Mouse (Mus musculus): Measurements from ENCODE around the gene Jpt1. TPM values are rescaled to one million over a fixed set of nuclear protein-coding genes. Genes with fewer than 3 reads are reported as not detected.
A peak's percentile ranks its signal among the peaks of the same experiment; 100 is the strongest.
"Not testable (repeated sequence)": the region's sequence is repeated elsewhere in the genome, so short reads cannot be mapped to it uniquely, and the experiment has no call there.

Jpt1 gene
- polyA plus RNA-seq, 1 experiment from 2014 or later: 954 TPM

DNA sequence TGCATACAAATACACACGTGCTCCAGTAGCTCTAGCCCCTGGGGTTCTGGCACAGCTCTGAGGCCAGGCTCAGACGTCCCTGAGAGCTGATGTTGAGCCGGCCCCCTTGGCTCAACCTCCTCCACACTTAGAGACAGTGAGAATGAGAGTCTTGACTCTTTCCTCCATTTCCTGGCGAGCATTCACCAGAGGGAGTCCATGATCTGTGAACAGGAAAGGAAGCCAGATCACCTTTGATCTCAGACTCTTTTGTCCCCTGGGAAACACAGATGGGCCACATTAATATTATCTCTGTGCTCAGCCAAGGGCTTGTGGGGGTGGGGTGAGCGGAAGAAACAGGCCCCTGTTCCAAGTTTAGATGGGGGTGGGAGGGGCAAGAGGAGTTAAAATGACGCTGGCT is 56.8 kb downstream of the Jpt1 start:
- no peak for ATAC-seq (ENCODE audit: low FRiP score)
- DNase-seq (ENCODE audit: low spot score, missing footprints): no peak
- Histone ChIP-seq H3K9ac (ENCODE audit: low read length) (no peak overlapping the region), H3K9me3 (ENCODE audit: control insufficient read depth, low read length) (no peaks in the 10 kb centered on the region), H3K27me3 (ENCODE audit: control insufficient read depth, insufficient read depth, low read length) (no peaks in the 10 kb centered on the region), H3K4me1 (ENCODE audit: control insufficient read depth, insufficient read depth, low read length) (no peaks in the 10 kb centered on the region), H3K36me3 (ENCODE audit: control insufficient read depth, insufficient read depth, low read length) (no peaks in the 10 kb centered on the region), H3K4me3 (ENCODE audit: low read depth, low read length) (no peak overlapping the region), H3K4me2 (no peak overlapping the region), H3K27ac (ENCODE audit: low read depth, low read length) (no peak overlapping the region)
- 38% methylated on average over 6 of the region's 6 CpGs for WGBS

DNA sequence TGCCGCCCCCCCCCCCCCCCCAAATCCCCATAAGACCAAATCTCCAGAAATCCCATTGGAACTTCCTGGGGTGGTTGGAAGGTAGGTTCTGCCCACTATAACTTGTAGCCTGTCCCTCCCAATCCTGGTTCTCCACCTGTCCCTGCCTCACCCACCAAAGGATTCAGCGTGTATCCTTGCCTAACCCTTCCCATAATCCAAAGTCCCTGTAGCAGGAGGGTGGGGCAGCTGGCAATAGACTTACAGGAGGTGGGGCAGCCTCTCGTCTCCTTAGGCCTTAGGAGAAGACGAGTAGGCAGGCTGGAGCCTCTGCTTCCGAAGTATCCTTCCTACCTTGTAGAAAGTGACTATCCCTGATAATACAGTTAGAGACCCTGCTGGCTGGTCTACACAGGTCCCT is 58.0 kb downstream of the Jpt1 start:
- H3K27ac ChIP-seq (ENCODE audit: low read depth, low read length): no peak overlapping the region
- H3K4me1 ChIP-seq (ENCODE audit: control insufficient read depth, insufficient read depth, low read length): no peaks in the 10 kb centered on the region
- no peak overlapping the region for H3K4me2 ChIP-seq
- 80% methylated on average over 5 of the region's 5 CpGs for WGBS
- H3K9me3 ChIP-seq (ENCODE audit: control insufficient read depth, low read length): no peaks in the 10 kb centered on the region
- ATAC-seq (ENCODE audit: low FRiP score) (no peak), DNase-seq (ENCODE audit: low spot score, missing footprints) (no peak)
- H3K27me3 ChIP-seq (ENCODE audit: control insufficient read depth, insufficient read depth, low read length): no peaks in the 10 kb centered on the region
- no peak overlapping the region for H3K4me3 ChIP-seq (ENCODE audit: low read depth, low read length)
- H3K36me3 ChIP-seq (ENCODE audit: control insufficient read depth, insufficient read depth, low read length): no peaks in the 10 kb centered on the region
- no peak overlapping the region for H3K9ac ChIP-seq (ENCODE audit: low read length)

DNA sequence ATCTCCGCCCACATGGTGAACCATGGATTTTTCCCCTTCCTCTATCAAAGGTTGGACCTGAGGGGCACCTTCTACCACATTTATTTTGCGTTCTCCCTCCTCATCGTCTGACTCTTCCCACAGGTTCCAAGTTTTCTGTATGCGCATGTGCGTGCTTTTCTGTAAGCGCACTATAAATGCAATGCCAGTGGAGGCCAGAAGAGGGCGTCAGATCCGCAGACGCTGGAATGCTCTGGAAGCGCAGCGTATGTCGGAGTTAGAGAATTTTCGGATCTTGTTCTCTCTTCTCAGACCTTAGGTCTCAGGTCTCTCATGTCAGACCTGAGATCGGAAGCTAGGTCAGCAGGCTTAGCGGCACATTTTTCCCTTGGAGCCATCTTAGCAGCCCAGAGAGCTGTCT is 58.6 kb downstream of the Jpt1 start:
- WGBS: 87% methylated on average over 15 of the region's 15 CpGs
- ATAC-seq (ENCODE audit: low FRiP score): no peak

DNA sequence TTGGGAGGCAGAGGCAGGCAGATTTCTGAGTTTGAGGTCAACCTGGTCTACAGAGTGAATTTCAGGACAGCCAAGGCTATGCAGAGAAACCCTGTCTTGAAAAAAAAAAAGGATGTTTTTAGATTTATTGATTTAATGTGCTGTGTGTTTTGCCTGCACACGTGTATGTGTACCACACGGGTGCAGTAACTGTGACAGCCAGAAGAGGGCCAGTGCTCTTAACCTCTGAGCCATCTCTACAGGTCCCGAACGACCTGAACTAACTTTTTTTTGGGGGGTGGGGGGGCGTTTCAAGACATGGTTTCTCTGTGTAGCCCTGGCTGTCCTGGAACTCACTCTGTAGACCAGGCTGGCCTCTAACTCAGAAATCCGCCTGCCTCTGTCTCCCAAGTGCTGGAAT is 59.4 kb downstream of the Jpt1 start:
- WGBS: 85% methylated on average over 6 of the region's 6 CpGs

More for the DNA sequence above, 58.6 kb downstream of the Jpt1 start:
- Histone ChIP-seq H3K27me3 (ENCODE audit: control insufficient read depth, insufficient read depth, low read length) (no peaks in the 10 kb centered on the region), H3K9ac (ENCODE audit: low read length) (no peak overlapping the region), H3K27ac (ENCODE audit: low read depth, low read length) (no peak overlapping the region), H3K9me3 (ENCODE audit: control insufficient read depth, low read length) (no peaks in the 10 kb centered on the region), H3K36me3 (ENCODE audit: control insufficient read depth, insufficient read depth, low read length) (no peaks in the 10 kb centered on the region), H3K4me3 (ENCODE audit: low read depth, low read length) (no peak overlapping the region), H3K4me2 (no peak overlapping the region), H3K4me1 (ENCODE audit: control insufficient read depth, insufficient read depth, low read length) (no peaks in the 10 kb centered on the region)
- DNase-seq (ENCODE audit: low spot score, missing footprints): no peak

DNA sequence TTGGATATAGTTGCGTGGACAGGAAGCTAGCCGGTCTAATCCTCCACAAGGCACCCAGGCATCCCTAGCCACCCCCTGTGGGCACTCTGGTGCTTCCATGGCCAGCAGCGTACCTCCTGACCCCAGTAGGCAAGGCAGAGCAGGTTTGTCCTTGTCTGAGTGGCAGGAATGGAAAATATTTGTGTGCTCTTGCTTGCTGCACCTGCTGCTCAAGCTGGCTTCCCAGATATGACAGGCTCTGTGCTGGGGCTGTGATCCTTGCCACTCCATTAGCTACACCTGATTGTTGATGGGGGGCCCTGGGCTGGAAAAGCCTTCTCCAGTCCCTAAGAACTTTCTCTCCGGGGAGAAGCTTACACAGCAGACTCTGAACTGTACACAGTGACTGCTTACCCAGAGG is 60.9 kb downstream of the Jpt1 start:
- H3K4me3 ChIP-seq (ENCODE audit: low read depth, low read length): no peak overlapping the region
- ATAC-seq (ENCODE audit: low FRiP score) (no peak), DNase-seq (ENCODE audit: low spot score, missing footprints) (no peak)
- no peak overlapping the region for H3K9ac ChIP-seq (ENCODE audit: low read length)
- no peaks in the 10 kb centered on the region for H3K4me1 ChIP-seq (ENCODE audit: control insufficient read depth, insufficient read depth, low read length)
- H3K9me3 ChIP-seq (ENCODE audit: control insufficient read depth, low read length): no peaks in the 10 kb centered on the region
- no peaks in the 10 kb centered on the region for H3K36me3 ChIP-seq (ENCODE audit: control insufficient read depth, insufficient read depth, low read length)
- 72% methylated on average over 4 of the region's 4 CpGs for WGBS
- no peak overlapping the region for H3K4me2 ChIP-seq
- no peaks in the 10 kb centered on the region for H3K27me3 ChIP-seq (ENCODE audit: control insufficient read depth, insufficient read depth, low read length)
- H3K27ac ChIP-seq (ENCODE audit: low read depth, low read length): no peak overlapping the region

More for the DNA sequence above, 59.4 kb downstream of the Jpt1 start:
- not testable (repeated sequence) for H3K27me3 ChIP-seq (ENCODE audit: control insufficient read depth, insufficient read depth, low read length); H3K27ac ChIP-seq (ENCODE audit: low read depth, low read length); H3K9me3 ChIP-seq (ENCODE audit: control insufficient read depth, low read length); H3K9ac ChIP-seq (ENCODE audit: low read length); H3K4me2 ChIP-seq; ATAC-seq (ENCODE audit: low FRiP score); H3K36me3 ChIP-seq (ENCODE audit: control insufficient read depth, insufficient read depth, low read length); H3K4me1 ChIP-seq (ENCODE audit: control insufficient read depth, insufficient read depth, low read length); DNase-seq (ENCODE audit: low spot score, missing footprints); H3K4me3 ChIP-seq (ENCODE audit: low read depth, low read length)

DNA sequence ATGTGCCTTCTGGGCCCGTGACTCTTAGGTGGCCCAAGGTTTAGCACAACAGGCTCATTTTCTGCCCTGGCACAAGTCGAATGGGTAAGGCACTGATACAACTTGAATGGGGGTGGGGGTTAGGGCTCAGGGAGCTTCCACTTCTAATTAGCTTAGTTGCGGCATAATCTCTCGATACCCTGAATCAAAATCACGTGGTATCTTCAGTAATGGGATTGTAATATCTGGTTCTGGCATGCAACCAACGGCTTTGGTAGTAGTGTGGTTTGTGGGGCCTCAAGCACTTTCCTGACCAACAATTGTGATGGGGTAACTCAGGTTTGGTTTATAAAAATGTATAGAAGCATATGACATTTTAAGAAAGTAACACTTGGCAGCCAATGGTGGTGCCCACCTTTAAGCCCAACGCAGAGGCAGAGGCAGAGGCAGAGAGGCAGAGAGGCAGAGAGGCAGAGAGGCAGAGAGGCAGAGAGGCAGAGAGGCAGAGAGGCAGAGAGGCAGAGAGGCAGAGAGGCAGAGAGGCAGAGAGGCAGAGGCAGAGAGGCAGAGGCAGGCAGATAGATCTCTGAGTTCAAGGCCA is 61.8 kb downstream of the Jpt1 start:
- Histone ChIP-seq H3K27me3 (ENCODE audit: control insufficient read depth, insufficient read depth, low read length) (no peaks in the 10 kb centered on the region), H3K9me3 (ENCODE audit: control insufficient read depth, low read length) (no peaks in the 10 kb centered on the region), H3K9ac (ENCODE audit: low read length) (no peak overlapping the region), H3K36me3 (ENCODE audit: control insufficient read depth, insufficient read depth, low read length) (no peaks in the 10 kb centered on the region), H3K27ac (ENCODE audit: low read depth, low read length) (no peak overlapping the region), H3K4me2 (no peak overlapping the region), H3K4me1 (ENCODE audit: control insufficient read depth, insufficient read depth, low read length) (no peaks in the 10 kb centered on the region), H3K4me3 (ENCODE audit: low read depth, low read length) (no peak overlapping the region)
- no peak for ATAC-seq (ENCODE audit: low FRiP score)
- 86% methylated on average over 7 of the region's 7 CpGs for WGBS
- DNase-seq (ENCODE audit: low spot score, missing footprints): no peak

DNA sequence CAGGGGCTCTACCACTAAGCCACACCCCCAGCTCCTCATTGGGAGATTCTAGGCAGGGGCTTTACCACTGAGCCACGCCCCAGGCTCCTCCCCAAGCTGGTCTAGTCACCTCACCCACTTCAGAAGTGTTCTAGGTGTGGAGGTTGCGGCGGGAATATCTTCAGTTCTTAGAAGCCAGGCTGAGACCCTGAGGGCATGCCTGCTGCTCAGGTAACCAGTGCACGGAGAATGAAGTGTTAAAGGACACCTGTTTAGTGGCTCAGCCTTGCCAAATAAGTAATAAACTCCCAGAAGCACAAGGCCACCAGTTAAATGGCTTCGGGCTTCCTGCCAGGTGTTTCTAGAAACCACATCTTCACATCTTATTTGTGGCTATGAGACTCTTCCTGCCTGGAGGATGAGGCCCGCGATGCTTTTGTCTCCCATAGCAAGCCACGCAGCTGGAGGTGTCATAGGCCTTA is 62.4 kb downstream of the Jpt1 start:
- H3K36me3 ChIP-seq (ENCODE audit: control insufficient read depth, insufficient read depth, low read length): no peaks in the 10 kb centered on the region
- H3K27me3 ChIP-seq (ENCODE audit: control insufficient read depth, insufficient read depth, low read length): no peaks in the 10 kb centered on the region
- H3K4me3 ChIP-seq (ENCODE audit: low read depth, low read length): no peak overlapping the region
- no peak overlapping the region for H3K9ac ChIP-seq (ENCODE audit: low read length)
- WGBS: 90% methylated on average over 8 of the region's 8 CpGs
- H3K27ac ChIP-seq (ENCODE audit: low read depth, low read length): no peak overlapping the region
- ATAC-seq (ENCODE audit: low FRiP score): no peak
- no peaks in the 10 kb centered on the region for H3K9me3 ChIP-seq (ENCODE audit: control insufficient read depth, low read length)
- no peaks in the 10 kb centered on the region for H3K4me1 ChIP-seq (ENCODE audit: control insufficient read depth, insufficient read depth, low read length)
- peak; percentile 78 for DNase-seq (ENCODE audit: low spot score, missing footprints)
- H3K4me2 ChIP-seq: no peak overlapping the region

DNA sequence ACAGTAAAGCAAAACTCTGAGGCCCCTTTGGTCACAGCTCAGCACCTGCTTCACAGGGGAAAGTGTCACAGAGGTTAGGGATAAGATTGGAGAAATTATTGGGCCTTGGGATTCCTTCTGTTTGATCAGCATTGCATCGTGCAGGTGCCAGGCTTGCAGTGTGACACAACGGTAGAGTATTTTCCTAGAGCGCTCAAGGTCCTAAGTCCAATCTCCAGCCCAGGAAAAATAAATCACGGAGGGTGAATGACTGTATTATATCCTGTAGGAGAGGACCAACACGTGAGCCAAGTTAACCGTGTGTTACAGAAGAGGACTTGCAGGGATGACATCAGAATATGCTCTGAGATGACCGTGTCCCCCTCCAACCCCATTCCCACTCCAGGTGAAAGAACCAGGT is 64.0 kb downstream of the Jpt1 start:
- Histone ChIP-seq H3K27me3 (ENCODE audit: control insufficient read depth, insufficient read depth, low read length) (no peaks in the 10 kb centered on the region), H3K27ac (ENCODE audit: low read depth, low read length) (no peak overlapping the region), H3K36me3 (ENCODE audit: control insufficient read depth, insufficient read depth, low read length) (no peaks in the 10 kb centered on the region), H3K9ac (ENCODE audit: low read length) (no peak overlapping the region), H3K9me3 (ENCODE audit: control insufficient read depth, low read length) (no peaks in the 10 kb centered on the region), H3K4me3 (ENCODE audit: low read depth, low read length) (no peak overlapping the region), H3K4me1 (ENCODE audit: control insufficient read depth, insufficient read depth, low read length) (no peaks in the 10 kb centered on the region), H3K4me2 (no peak overlapping the region)
- DNase-seq (ENCODE audit: low spot score, missing footprints): no peak
- WGBS: 94% methylated on average over 7 of the region's 7 CpGs
- no peak for ATAC-seq (ENCODE audit: low FRiP score)

DNA sequence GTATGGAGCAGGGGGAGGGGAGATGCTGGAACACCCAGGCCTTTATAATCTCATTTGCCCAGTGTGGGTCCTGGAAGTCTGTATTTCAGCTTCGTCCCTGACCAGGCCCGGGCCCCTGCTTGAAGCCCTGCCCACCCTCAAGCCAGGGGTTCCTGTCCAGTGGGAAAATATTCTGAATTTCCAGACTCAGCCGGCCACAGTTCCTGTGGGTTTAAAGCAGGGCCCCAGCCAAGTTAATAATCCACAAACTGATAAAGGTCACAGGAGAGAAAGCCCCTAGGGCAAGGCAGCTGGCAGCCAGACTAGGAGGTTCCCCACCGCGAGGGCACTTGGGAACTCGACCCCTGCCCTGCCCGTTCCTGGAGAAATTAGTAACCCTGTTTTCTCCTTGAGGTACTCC is 65.2 kb downstream of the Jpt1 start:
- no peak overlapping the region for H3K27ac ChIP-seq (ENCODE audit: low read depth, low read length)
- H3K9ac ChIP-seq (ENCODE audit: low read length): no peak overlapping the region
- H3K27me3 ChIP-seq (ENCODE audit: control insufficient read depth, insufficient read depth, low read length): no peaks in the 10 kb centered on the region
- ATAC-seq (ENCODE audit: low FRiP score) (no peak), DNase-seq (ENCODE audit: low spot score, missing footprints) (no peak)
- H3K9me3 ChIP-seq (ENCODE audit: control insufficient read depth, low read length): no peaks in the 10 kb centered on the region
- H3K36me3 ChIP-seq (ENCODE audit: control insufficient read depth, insufficient read depth, low read length): no peaks in the 10 kb centered on the region
- 65% methylated on average over 7 of the region's 7 CpGs for WGBS
- no peak overlapping the region for H3K4me3 ChIP-seq (ENCODE audit: low read depth, low read length)
- H3K4me2 ChIP-seq: no peak overlapping the region
- H3K4me1 ChIP-seq (ENCODE audit: control insufficient read depth, insufficient read depth, low read length): no peaks in the 10 kb centered on the region
